In genomic region chr7:132242617-132243141, GRCm38 (mm10) we compare ENCODE assay signal across 9 mouse cellular contexts.
DNase-seq lines count a peak whose midpoint lies in the region; TF ChIP-seq lines count a peak whose summit lies in the region.
"Had no signal": no experiment of that assay in that cellular context is flagged by ENCODE, and none has a peak within 500 bp of the region (broad histone marks: within the 10 kb centered on the region; RNA-seq: fewer than 3 reads in every experiment).

No protein-coding gene starts in this region.

- DNase-seq in adrenal gland, adult 2 months = peak; percentile 63
- no peak for DNase-seq in adrenal gland, adult 8-10 months
- DNase-seq in spleen, adult 2 months (ENCODE audit: low read depth in 1 of 2, low spot score in 2 of 2) = no peak
- DNase-seq in spleen, adult 12 weeks (ENCODE audit: low spot score) = no peak
- DNase-seq in kidney, postnatal 25 days = peak; percentile 28 to 70
- DNase-seq in spleen, postnatal 36 days (ENCODE audit: low spot score in 2 of 2) = peak; percentile 35 to 56
- DNase-seq in layer of hippocampus, adult 2 months (ENCODE audit: low spot score in 2 of 2) = no peak
- no peak for DNase-seq in urinary bladder, adult 2 months (ENCODE audit: low spot score)

- TF ChIP-seq CTCF in spleen, adult 2 months (IDR thresholded peaks at IDR 0.05; ENCODE audit: extremely low read depth, insufficient read depth, insufficient read length, insufficient replicate concordance) = no peak
- TF ChIP-seq CTCF in layer of hippocampus, adult 2 months (conservative IDR thresholded peaks at IDR 0.05) = no peak

- H3K27ac ChIP-seq in spleen, adult 2 months (ENCODE audit: insufficient read depth, low read length) = 0 out of 2 replicates have a peak overlapping the region, but pooled peaks have one; percentile 13
- no peak overlapping the region for H3K27ac ChIP-seq in layer of hippocampus, adult 2 months
- H3K27ac ChIP-seq: heart, embryonic 13.5 days had no signal

- 61% methylated on average over 4 of the region's 4 CpGs for WGBS in spleen, adult 2 months

- H3K36me3 ChIP-seq in spleen, adult 2 months (ENCODE audit: control insufficient read depth, insufficient read depth, low read length) = peaks cover 62% of the 10 kb centered on the region
- H3K36me3 ChIP-seq: heart, embryonic 13.5 days had no signal

- no peak overlapping the region for H3K4me3 ChIP-seq in spleen, adult 2 months (ENCODE audit: extremely low read depth, insufficient read depth, insufficient read length)
- H3K4me3 ChIP-seq in layer of hippocampus, adult 2 months = no peak overlapping the region
- H3K4me3 ChIP-seq: heart, embryonic 13.5 days had no signal

- TF ChIP-seq POLR2A in spleen, adult 2 months (IDR thresholded peaks at IDR 0.05; ENCODE audit: low read depth, low read length) = no peak

- H3K4me1 ChIP-seq in spleen, adult 2 months (ENCODE audit: control insufficient read depth, insufficient read depth, insufficient read length) = no peaks in the 10 kb centered on the region

- no peaks in the 10 kb centered on the region for H3K27me3 ChIP-seq in spleen, adult 2 months (ENCODE audit: control insufficient read depth, insufficient read depth, low read length)
- H3K27me3 ChIP-seq: heart, embryonic 13.5 days had no signal

Comparison
In these comparisons a context has a peak if more than half of its experiments do, and no peak if none do; other contexts are left out.
1. DNase-seq: peak in adrenal gland, adult 2 months (single experiment), kidney, postnatal 25 days (2 of 2) and spleen, postnatal 36 days (2 of 2); none in adrenal gland, adult 8-10 months (single experiment), spleen, adult 2 months (0 of 2), spleen, adult 12 weeks (single experiment), layer of hippocampus, adult 2 months (0 of 2) and urinary bladder, adult 2 months (single experiment).